18 mouse cellular contexts compared by ENCODE assay signal in genomic region chr1:143822677-143823076, GRCm38 (mm10).
"Had no signal": no experiment of that assay in that cellular context is flagged by ENCODE, and none has a peak within 500 bp of the region (broad histone marks: within the 10 kb centered on the region; RNA-seq: fewer than 3 reads in every experiment).

No protein-coding gene starts in this region.

- H3K4me2 ChIP-seq: lung, embryonic 14.5 days; midbrain, embryonic 11.5 days; midbrain, embryonic 13.5 days; midbrain, embryonic 15.5 days; neural tube, embryonic 13.5 days; neural tube, embryonic 15.5 days had no signal

- DNase-seq: lung, adult 18-20 months; lung, embryonic 14.5 days; lung, postnatal 10 days; lung, postnatal 4 days; retina, postnatal 1 day; right cerebral cortex, adult 18-20 months; right cerebral cortex, postnatal 25 days; right cerebral cortex, postnatal 4 days; spleen, adult 18-20 months; thymus, adult 18-20 months; thymus, postnatal 14 days; thymus, postnatal 36 days had no signal

- H3K9ac ChIP-seq: lung, embryonic 14.5 days; midbrain, embryonic 13.5 days; midbrain, embryonic 15.5 days; neural tube, embryonic 13.5 days; neural tube, embryonic 15.5 days had no signal

- H3K4me3 ChIP-seq: midbrain, embryonic 13.5 days; midbrain, embryonic 15.5 days; myocyte; neural tube, embryonic 13.5 days; neural tube, embryonic 15.5 days had no signal

- ATAC-seq: midbrain, embryonic 13.5 days; midbrain, embryonic 15.5 days had no signal

- H3K9me3 ChIP-seq: midbrain, embryonic 13.5 days; midbrain, embryonic 15.5 days; neural tube, embryonic 13.5 days; neural tube, embryonic 15.5 days had no signal

- H3K4me1 ChIP-seq: neural tube, embryonic 15.5 days had no signal

- H3K27me3 ChIP-seq: midbrain, embryonic 13.5 days; midbrain, embryonic 15.5 days; neural tube, embryonic 13.5 days; neural tube, embryonic 15.5 days had no signal

- H3K27ac ChIP-seq: midbrain, embryonic 13.5 days; midbrain, embryonic 15.5 days; neural tube, embryonic 13.5 days; neural tube, embryonic 15.5 days had no signal

- H3K36me3 ChIP-seq: midbrain, embryonic 13.5 days; midbrain, embryonic 15.5 days; neural tube, embryonic 13.5 days; neural tube, embryonic 15.5 days had no signal
